Comparison of ENCODE assay signal across 27 mouse cellular contexts in the genomic region with DNA sequence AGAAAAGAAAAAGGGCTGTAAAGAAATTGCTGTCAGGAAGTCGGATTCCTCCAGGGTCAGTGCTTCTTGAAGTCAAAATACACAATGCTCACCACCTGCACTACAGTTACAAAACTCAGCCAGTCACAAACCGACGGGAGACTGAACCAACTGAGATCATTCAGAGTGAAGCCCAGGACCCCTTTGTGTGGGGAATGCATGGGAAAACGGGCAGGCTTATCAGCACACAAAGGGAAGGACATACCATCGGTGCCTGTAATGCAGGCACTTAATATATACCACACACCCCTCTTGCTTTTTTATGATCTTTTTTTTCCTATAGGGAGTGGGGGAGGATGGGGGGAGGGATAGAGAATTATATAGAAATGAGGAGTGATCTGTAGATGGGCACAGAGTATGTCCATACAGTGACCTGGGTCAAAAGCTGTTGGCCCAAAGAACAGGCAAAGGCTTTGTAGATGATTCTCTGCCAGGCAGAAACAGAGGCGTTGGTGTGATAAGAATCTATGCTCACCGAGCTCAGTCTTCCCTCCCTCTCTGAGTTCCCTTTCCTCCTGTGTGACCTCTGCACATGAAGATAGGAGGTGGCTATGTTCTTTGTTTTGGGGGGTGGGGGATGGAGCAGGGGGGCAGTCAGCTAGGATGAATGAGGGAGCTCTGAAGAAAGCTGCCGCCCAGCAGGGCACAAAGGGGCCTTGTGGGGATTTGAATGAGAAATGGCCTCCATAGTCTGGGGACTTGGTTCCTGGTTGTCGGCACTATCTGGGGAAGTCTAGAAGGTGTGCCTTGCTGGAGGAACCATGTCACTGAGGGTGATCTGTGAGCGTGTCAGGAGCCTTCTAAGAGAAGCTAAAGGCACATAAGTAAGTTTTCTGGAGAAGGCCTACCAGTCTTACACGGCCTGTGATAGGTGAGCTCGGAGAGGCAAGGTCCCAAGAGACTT. TPM values are rescaled to one million over a fixed set of nuclear protein-coding genes. Genes with fewer than 3 reads are reported as not detected.
DNase-seq lines count a peak whose midpoint lies in the region; ATAC-seq and TF ChIP-seq lines count a peak whose summit lies in the region.
"Had no signal": no experiment of that assay in that cellular context is flagged by ENCODE, and none has a peak within 500 bp of the region (broad histone marks: within the 10 kb centered on the region; RNA-seq: fewer than 3 reads in every experiment).

No protein-coding gene starts in this region.

- no peak for TF ChIP-seq POLR2A in brain, embryonic 14.5 days (IDR thresholded peaks at IDR 0.05; ENCODE audit: borderline replicate concordance, extremely low read depth, insufficient read depth, insufficient read length, poor library complexity, severe bottlenecking)

- H3K27ac ChIP-seq in hindbrain, embryonic 10.5 days, result peak overlapping the region; percentile 84
- no peak overlapping the region for H3K27ac ChIP-seq in hindbrain, embryonic 14.5 days
- no peak overlapping the region for H3K27ac ChIP-seq in layer of hippocampus, adult 2 months
- H3K27ac ChIP-seq: forebrain, embryonic 15.5 days; heart, embryonic 10.5 days; limb, embryonic 13.5 days; liver, embryonic 14.5 days; lung, embryonic 15.5 days had no signal

- H3K36me3 ChIP-seq in hindbrain, embryonic 10.5 days, result no peaks in the 10 kb centered on the region
- no peaks in the 10 kb centered on the region for H3K36me3 ChIP-seq in hindbrain, embryonic 14.5 days (replicated peaks; ENCODE audit: control insufficient read depth, insufficient read depth)
- H3K36me3 ChIP-seq: forebrain, embryonic 15.5 days; heart, embryonic 10.5 days; limb, embryonic 13.5 days; lung, embryonic 15.5 days had no signal

- H3K4me3 ChIP-seq in hindbrain, embryonic 10.5 days, result no peak overlapping the region
- no peak overlapping the region for H3K4me3 ChIP-seq in hindbrain, embryonic 14.5 days (replicated peaks; ENCODE audit: low read length)
- no peak overlapping the region for H3K4me3 ChIP-seq in layer of hippocampus, adult 2 months
- H3K4me3 ChIP-seq: forebrain, embryonic 15.5 days; heart, embryonic 10.5 days; limb, embryonic 13.5 days; lung, embryonic 15.5 days had no signal

- peak; percentile 47 for DNase-seq in hindbrain, embryonic 10.5 days (ENCODE audit: low spot score)
- DNase-seq in hindbrain, embryonic 14.5 days (ENCODE audit: low spot score), result no peak
- DNase-seq in 416B (ENCODE audit: low read depth), result peak; percentile 31
- DNase-seq in brain, embryonic 14.5 days (ENCODE audit: low read depth), result peak; percentile 38
- no peak for DNase-seq in layer of hippocampus, adult 2 months (ENCODE audit: low spot score in 2 of 2)
- no peak for DNase-seq in cerebellum, adult 8-10 months
- DNase-seq: adrenal gland, adult 8-10 months; cerebellum, postnatal 10 days; gastrocnemius, postnatal 25 days; heart, postnatal 10 days; kidney, postnatal 4 days; lung, postnatal 4 days; thymus, postnatal 25 days had no signal

- H3K4me1 ChIP-seq in hindbrain, embryonic 10.5 days (replicated peaks), result peaks cover 27% of the 10 kb centered on the region
- peaks cover 4% of the 10 kb centered on the region; the same call in 1 of the 2 replicates for H3K4me1 ChIP-seq in hindbrain, embryonic 14.5 days (replicated peaks; ENCODE audit: control insufficient read depth, insufficient read depth, low read length)
- H3K4me1 ChIP-seq: limb, embryonic 13.5 days; lung, embryonic 15.5 days had no signal

- no peak for TF ChIP-seq CTCF in brain, embryonic 14.5 days (IDR thresholded peaks at IDR 0.05; ENCODE audit: borderline replicate concordance, extremely low read depth, insufficient read depth, insufficient read length)
- TF ChIP-seq CTCF in layer of hippocampus, adult 2 months (conservative IDR thresholded peaks at IDR 0.05), result no peak

- WGBS in hindbrain, embryonic 10.5 days, result 23% methylated on average over 12 of the region's 12 CpGs
- 15% methylated on average over 12 of the region's 12 CpGs for WGBS in hindbrain, embryonic 14.5 days

- no peaks in the 10 kb centered on the region for H3K27me3 ChIP-seq in hindbrain, embryonic 10.5 days (ENCODE audit: insufficient read depth, poor library complexity, severe bottlenecking)
- no peaks in the 10 kb centered on the region for H3K27me3 ChIP-seq in hindbrain, embryonic 14.5 days (ENCODE audit: control insufficient read depth, insufficient read depth, low read length)
- H3K27me3 ChIP-seq: forebrain, embryonic 15.5 days; limb, embryonic 13.5 days; lung, embryonic 15.5 days had no signal

- no peak for ATAC-seq in hindbrain, embryonic 14.5 days (ENCODE audit: low FRiP score)
- peak; percentile 27 to 56; a peak in 2 of 4 replicates for ATAC-seq in hematopoietic stem cell, adult 5-6 weeks (replicated peaks in 1 of 2; ENCODE audit: insufficient read depth in 1 of 2, low FRiP score in 2 of 2, low TSS enrichment in 1 of 2, low read depth in 1 of 2, poor library complexity in 2 of 2, severe bottlenecking in 2 of 2)
- ATAC-seq: forebrain, embryonic 15.5 days; hindbrain, embryonic 16.5 days; intestine, embryonic 16.5 days; midbrain, embryonic 16.5 days had no signal

- H3K4me2 ChIP-seq in hindbrain, embryonic 14.5 days (replicated peaks), result no peak overlapping the region
- H3K4me2 ChIP-seq: forebrain, embryonic 15.5 days; limb, embryonic 13.5 days; lung, embryonic 15.5 days had no signal

- no peak overlapping the region for H3K9ac ChIP-seq in hindbrain, embryonic 14.5 days
- H3K9ac ChIP-seq: forebrain, embryonic 15.5 days; limb, embryonic 13.5 days; liver, embryonic 14.5 days; lung, embryonic 15.5 days had no signal

- H3K9me3 ChIP-seq in hindbrain, embryonic 10.5 days, result no peaks in the 10 kb centered on the region
- no peaks in the 10 kb centered on the region for H3K9me3 ChIP-seq in hindbrain, embryonic 14.5 days (ENCODE audit: control insufficient read depth, low read length)
- H3K9me3 ChIP-seq: forebrain, embryonic 15.5 days; heart, embryonic 10.5 days; limb, embryonic 13.5 days; lung, embryonic 15.5 days had no signal

RNA-seq across cellular contexts. Expression of a gene that starts 13.8 kb away (rescaled TPM):
- polyA plus RNA-seq in hindbrain, embryonic 10.5 days (2016; fragmentation: Nextera tagmentation; extraction: Ambion mirVana), result not detected in 2 replicates
- polyA plus RNA-seq in hindbrain, embryonic 14.5 days (2014; fragmentation: Nextera tagmentation; extraction: Ambion mirVana), result not detected in 2 replicates
- polyA plus RNA-seq in brain, embryonic 14.5 days (2012; rRNA removed), result not detected in 2 replicates
- not detected in 2 replicates for total RNA-seq in hematopoietic stem cell, adult 5-6 weeks (2017)
- not detected for total RNA-seq in layer of hippocampus, adult 2 months (2021)
- total RNA-seq: gastrocnemius, postnatal 25 days; heart, postnatal 10 days; layer of hippocampus, postnatal 14 days; left cerebral cortex, postnatal 10 days had no signal
- polyA plus RNA-seq: forebrain, embryonic 15.5 days; heart, embryonic 10.5 days; hindbrain, embryonic 16.5 days; intestine, embryonic 16.5 days; kidney, embryonic 14.5 days; limb, embryonic 13.5 days; lung, embryonic 15.5 days; midbrain, embryonic 16.5 days; small intestine, adult 2 months; testis, adult 2 months had no signal

RNA-seq across cellular contexts. Expression of a gene that starts 30.9 kb away (rescaled TPM):
- 0.88 and 1.1 TPM in 2 replicates for polyA plus RNA-seq in hindbrain, embryonic 10.5 days (2016; fragmentation: Nextera tagmentation; extraction: Ambion mirVana)
- polyA plus RNA-seq in hindbrain, embryonic 14.5 days (2014; fragmentation: Nextera tagmentation; extraction: Ambion mirVana), result 3.4 and 4.2 TPM in 2 replicates
- 9.2 and 12.4 TPM in 2 replicates for polyA plus RNA-seq in brain, embryonic 14.5 days (2012; rRNA removed)
- not detected in 2 replicates for total RNA-seq in hematopoietic stem cell, adult 5-6 weeks (2017)
- 1 to 10 TPM; 7.3 to 8.1 TPM for total RNA-seq in layer of hippocampus, adult 2 months (2021)

RNA-seq across cellular contexts. Expression of a gene that starts 31.2 kb away (rescaled TPM):
- 12.0 and 14.8 TPM in 2 replicates for polyA plus RNA-seq in hindbrain, embryonic 10.5 days (2016; fragmentation: Nextera tagmentation; extraction: Ambion mirVana)
- polyA plus RNA-seq in hindbrain, embryonic 14.5 days (2014; fragmentation: Nextera tagmentation; extraction: Ambion mirVana), result 70.3 and 78.6 TPM in 2 replicates
- 96.9 and 102 TPM in 2 replicates for polyA plus RNA-seq in brain, embryonic 14.5 days (2012; rRNA removed)
- not detected in 2 replicates for total RNA-seq in hematopoietic stem cell, adult 5-6 weeks (2017)
- 100 to 1,000 TPM; 315 to 350 TPM for total RNA-seq in layer of hippocampus, adult 2 months (2021)
- total RNA-seq: gastrocnemius, postnatal 25 days; heart, postnatal 10 days had no signal

RNA-seq across cellular contexts. Expression of a gene that starts 55.3 kb away (rescaled TPM):
- polyA plus RNA-seq in hindbrain, embryonic 10.5 days (2016; fragmentation: Nextera tagmentation; extraction: Ambion mirVana), result 94.5 and 103 TPM in 2 replicates
- 56.3 and 56.7 TPM in 2 replicates for polyA plus RNA-seq in hindbrain, embryonic 14.5 days (2014; fragmentation: Nextera tagmentation; extraction: Ambion mirVana)
- 18.7 and 30.8 TPM in 2 replicates for polyA plus RNA-seq in brain, embryonic 14.5 days (2012; rRNA removed)
- total RNA-seq in hematopoietic stem cell, adult 5-6 weeks (2017), result 18.6 and 32.5 TPM in 2 replicates
- total RNA-seq in layer of hippocampus, adult 2 months (2021), result 100 to 1,000 TPM in 1 of 2 experiments, 10 to 100 TPM in 1; 93.6 to 102 TPM

Comparison
In these comparisons a context has a peak if more than half of its experiments do, and no peak if none do; other contexts are left out.
1. DNase-seq: peak in hindbrain, embryonic 10.5 days (single experiment), 416B (single experiment) and brain, embryonic 14.5 days (single experiment); none in hindbrain, embryonic 14.5 days (single experiment), layer of hippocampus, adult 2 months (0 of 2) and cerebellum, adult 8-10 months (single experiment).